Mouse (Mus musculus) heart, adult 2 months (tissue): ENCODE results near the gene Art2b.

Source experiments
- CTCF ChIP-seq: fragments of 200-600 bp; IDR thresholded peaks from 2 replicates; pipeline ENCODE4 v1.8.1; 2022; ENCODE audit warnings: antibody characterized with exemption, mild to moderate bottlenecking, moderate library complexity
- POLR2A ChIP-seq: fragments of 200-500 bp; IDR thresholded peaks from 2 replicates; pipeline ENCODE4 v1.6.1; 2011; ENCODE audit warnings: mild to moderate bottlenecking, low read depth, low read length, control low read depth; ENCODE audit not compliant: insufficient read depth

GRCm38 (mm10) chr7:101624283-101624682, 38.9 kb upstream of the Art2b start:
- TF ChIP-seq CTCF (no peak), POLR2A (no peak)
